Mouse (Mus musculus) heart, embryonic 12.5 days (tissue): ENCODE measurements at regions not wholly inside any gene's neighbourhood (a gene's known extent, or its start where the extent isn't known, plus 50 kb on each side); places are given as distances from the start of the nearest gene placed in this dataset.

Source experiments
- ATAC-seq: fragments of 200-750 bp; cut with Nextera tagmentation; 2 replicates; pipeline ENCODE4 v1.8.0; 2017; ENCODE audit warnings: moderate TSS enrichment, moderate library complexity; ENCODE audit not compliant: insufficient number of reproducible peaks, low FRiP score
- H3K27ac ChIP-seq: fragments of 300-500 bp; sonication (generic); 2 replicates; pipeline ENCODE4 v1.5.1; 2016; ENCODE audit warnings: mild to moderate bottlenecking, moderate library complexity; ENCODE audit not compliant: poor library complexity, severe bottlenecking
- H3K27me3 ChIP-seq: fragments of 300-500 bp; sonication (generic); replicated peaks from 2 replicates; pipeline ENCODE4 v1.6.1; 2016; ENCODE audit warnings: mild to moderate bottlenecking, moderate library complexity
- H3K36me3 ChIP-seq: fragments of 300-500 bp; sonication (generic); 2 replicates; pipeline ENCODE4 v1.6.1; 2016; ENCODE audit warnings: mild to moderate bottlenecking, moderate library complexity
- H3K4me1 ChIP-seq: fragments of 300-500 bp; sonication (generic); replicated peaks from 2 replicates; pipeline ENCODE4 v1.6.1; 2016; ENCODE audit warnings: mild to moderate bottlenecking
- H3K4me2 ChIP-seq: fragments of 300-500 bp; sonication (generic); 2 replicates; pipeline ENCODE4 v1.6.1; 2016; ENCODE audit warnings: mild to moderate bottlenecking, moderate library complexity
- H3K4me3 ChIP-seq: fragments of 300-500 bp; sonication (generic); 2 replicates; pipeline ENCODE4 v1.5.1; 2016; ENCODE audit warnings: mild to moderate bottlenecking
- H3K9ac ChIP-seq: fragments of 300-500 bp; sonication (generic); 2 replicates; pipeline ENCODE4 v1.6.1; 2016; ENCODE audit warnings: mild to moderate bottlenecking, moderate library complexity
- H3K9me3 ChIP-seq: fragments of 300-500 bp; sonication (generic); replicated peaks from 2 replicates; pipeline ENCODE4 v1.6.1; 2016; ENCODE audit warnings: mild to moderate bottlenecking, moderate library complexity
- WGBS: fragments of 180-500 bp; shearing (Covaris S2); methylation state at CpG from one replicate; pipeline ENCODE4 v1.1.7; 2016; 5-methylcytosine and 5-hydroxymethylcytosine counted together

GRCm38 (mm10) chr8:92427801-92428200 lies 70.4 kb downstream of the Irx5 start:
- H3K27me3 ChIP-seq = no peaks in the 10 kb centered on the region
- no peak overlapping the region for H3K4me3 ChIP-seq
- H3K9me3 ChIP-seq = no peaks in the 10 kb centered on the region
- H3K9ac ChIP-seq = no peak overlapping the region
- H3K27ac ChIP-seq = no peak overlapping the region
- no peaks in the 10 kb centered on the region for H3K36me3 ChIP-seq
- H3K4me2 ChIP-seq = no peak overlapping the region
- ATAC-seq = no peak
- 57% methylated on average over 9 of the region's 9 CpGs for WGBS
- H3K4me1 ChIP-seq = no peaks in the 10 kb centered on the region

- Histone ChIP-seq H3K36me3 (no peaks in the 10 kb centered on the region), H3K4me1 (no peaks in the 10 kb centered on the region), H3K9me3 (no peaks in the 10 kb centered on the region), H3K9ac (no peak overlapping the region), H3K27ac (no peak overlapping the region), H3K4me2 (no peak overlapping the region), H3K4me3 (no peak overlapping the region), H3K27me3 (peaks cover 13% of the 10 kb centered on the region; the same call in 1 of the 2 replicates)
- no peak for ATAC-seq
- WGBS = 77% methylated on average over 15 of the region's 15 CpGs
Measured at GRCm38 (mm10) chr8:92437075-92437663, 79.7 kb downstream of the Irx5 start.

- H3K36me3 ChIP-seq = no peaks in the 10 kb centered on the region
- no peak overlapping the region for H3K27ac ChIP-seq
- H3K4me1 ChIP-seq = no peaks in the 10 kb centered on the region
- H3K4me2 ChIP-seq = no peak overlapping the region
- H3K9me3 ChIP-seq = no peaks in the 10 kb centered on the region
- no peak overlapping the region for H3K9ac ChIP-seq
- H3K27me3 ChIP-seq = peaks cover 13% of the 10 kb centered on the region; the same call in 1 of the 2 replicates
- 31% methylated on average over 9 of the region's 9 CpGs for WGBS
- H3K4me3 ChIP-seq = no peak overlapping the region
- ATAC-seq = no peak
Measured at GRCm38 (mm10) chr8:92438294-92438693, 80.9 kb downstream of the Irx5 start.

- WGBS = 69% methylated on average over 9 of the region's 9 CpGs
- no peaks in the 10 kb centered on the region for H3K36me3 ChIP-seq
- H3K4me2 ChIP-seq = no peak overlapping the region
- no peaks in the 10 kb centered on the region for H3K9me3 ChIP-seq
- no peak overlapping the region for H3K27ac ChIP-seq
- H3K9ac ChIP-seq = no peak overlapping the region
- no peaks in the 10 kb centered on the region for H3K4me1 ChIP-seq
- no peak for ATAC-seq
- peaks cover 16% of the 10 kb centered on the region; the same call in 1 of the 2 replicates for H3K27me3 ChIP-seq
- H3K4me3 ChIP-seq = no peak overlapping the region
Measured at GRCm38 (mm10) chr8:92439713-92440436, 82.5 kb downstream of the Irx5 start.

GRCm38 (mm10) chr8:92442086-92442485 lies 84.7 kb downstream of the Irx5 start:
- no peak overlapping the region for H3K4me2 ChIP-seq
- peaks cover 16% of the 10 kb centered on the region; the same call in 1 of the 2 replicates for H3K27me3 ChIP-seq
- WGBS = 56% methylated on average over 6 of the region's 6 CpGs
- H3K4me3 ChIP-seq = no peak overlapping the region
- no peak overlapping the region for H3K9ac ChIP-seq
- no peak for ATAC-seq
- no peaks in the 10 kb centered on the region for H3K9me3 ChIP-seq
- H3K27ac ChIP-seq = no peak overlapping the region
- no peaks in the 10 kb centered on the region for H3K4me1 ChIP-seq
- no peaks in the 10 kb centered on the region for H3K36me3 ChIP-seq

- Histone ChIP-seq H3K4me1 (0 out of 2 replicates have a peak, but pooled peaks cover 4% of the 10 kb centered on the region), H3K36me3 (no peaks in the 10 kb centered on the region), H3K9me3 (peaks cover 11% of the 10 kb centered on the region; the same call in 1 of the 2 replicates), H3K27me3 (peaks cover 61% of the 10 kb centered on the region), H3K4me3 (no peak overlapping the region), H3K9ac (no peak overlapping the region), H3K4me2 (no peak overlapping the region), H3K27ac (no peak overlapping the region)
- no peak for ATAC-seq
- WGBS = 83% methylated on average over 5 of the region's 5 CpGs
Measured at GRCm38 (mm10) chr8:92459291-92459690, 101.9 kb downstream of the Irx5 start.

- Histone ChIP-seq H3K27me3 (peaks cover 62% of the 10 kb centered on the region), H3K4me1 (0 out of 2 replicates have a peak, but pooled peaks cover 4% of the 10 kb centered on the region), H3K9ac (peak overlapping the region; percentile 66), H3K4me3 (peak overlapping the region; percentile 66), H3K27ac (no peak overlapping the region), H3K36me3 (no peaks in the 10 kb centered on the region), H3K4me2 (peak overlapping the region; percentile 98), H3K9me3 (peaks cover 6% of the 10 kb centered on the region; the same call in 1 of the 2 replicates)
- under 1% methylated on average over 89 of the region's 93 CpGs for WGBS
- no peak for ATAC-seq
Measured at GRCm38 (mm10) chr8:92460129-92460953, 102.9 kb downstream of the Irx5 start.

- Histone ChIP-seq H3K4me1 (no peaks in the 10 kb centered on the region), H3K9ac (no peak overlapping the region), H3K4me3 (no peak overlapping the region), H3K9me3 (no peaks in the 10 kb centered on the region), H3K27ac (no peak overlapping the region), H3K4me2 (no peak overlapping the region), H3K27me3 (peaks cover 20% of the 10 kb centered on the region), H3K36me3 (no peaks in the 10 kb centered on the region)
- WGBS = 51% methylated on average over 19 of the region's 19 CpGs
- ATAC-seq = no peak
Measured at GRCm38 (mm10) chr8:92469141-92470000, 111.9 kb downstream of the Irx5 start.

GRCm38 (mm10) chr8:92472257-92472656 lies 114.8 kb downstream of the Irx5 start:
- H3K27me3 ChIP-seq = peaks cover 13% of the 10 kb centered on the region
- H3K36me3 ChIP-seq = no peaks in the 10 kb centered on the region
- no peak overlapping the region for H3K27ac ChIP-seq
- no peak overlapping the region for H3K4me2 ChIP-seq
- 62% methylated on average over 7 of the region's 7 CpGs for WGBS
- no peak for ATAC-seq
- no peak overlapping the region for H3K9ac ChIP-seq
- H3K4me3 ChIP-seq = no peak overlapping the region
- H3K4me1 ChIP-seq = no peaks in the 10 kb centered on the region
- H3K9me3 ChIP-seq = no peaks in the 10 kb centered on the region

- no peak for ATAC-seq
- Histone ChIP-seq H3K4me3 (no peak overlapping the region), H3K9ac (no peak overlapping the region), H3K27me3 (peaks cover 12% of the 10 kb centered on the region), H3K4me1 (no peaks in the 10 kb centered on the region), H3K9me3 (no peaks in the 10 kb centered on the region), H3K4me2 (no peak overlapping the region), H3K36me3 (no peaks in the 10 kb centered on the region), H3K27ac (no peak overlapping the region)
- 68% methylated on average over 3 of the region's 3 CpGs for WGBS
Measured at GRCm38 (mm10) chr8:92472817-92473216, 115.4 kb downstream of the Irx5 start.
